Mouse (Mus musculus): ENCODE data around the gene Il10ra. TPM values are rescaled to one million over a fixed set of nuclear protein-coding genes. Genes with fewer than 3 reads are reported as not detected.
A peak's percentile ranks its signal among the peaks of the same experiment; 100 is the strongest.

Il10ra gene
- polyA plus RNA-seq, 1 experiment from 2014 or later, result 1.2 TPM

- no peak for DNase-seq (ENCODE audit: low spot score)
- ATAC-seq (ENCODE audit: low read depth), result no peak
- Histone ChIP-seq H3K4me3 (ENCODE audit: low read depth, low read length) (no peak overlapping the region), H3K4me2 (ENCODE audit: low read depth, low read length) (no peak overlapping the region), H3K4me1 (ENCODE audit: control insufficient read depth, insufficient read depth, low read length) (no peaks in the 10 kb centered on the region), H3K9me3 (ENCODE audit: control insufficient read depth, low read length) (no peaks in the 10 kb centered on the region), H3K9ac (ENCODE audit: low read depth, low read length) (no peak overlapping the region), H3K36me3 (ENCODE audit: control insufficient read depth, insufficient read depth, low read length) (no peaks in the 10 kb centered on the region), H3K27ac (replicated peaks; ENCODE audit: low read depth, low read length) (no peak overlapping the region), H3K27me3 (replicated peaks; ENCODE audit: control insufficient read depth, insufficient read depth, low read length) (no peaks in the 10 kb centered on the region; the same call in 1 of the 2 replicates)
- WGBS, result 42% methylated on average over 7 of the region's 7 CpGs
These were observed 32.2 kb downstream of the Il10ra start for GRCm38 (mm10) chr9:45236744-45237143.

- no peaks in the 10 kb centered on the region; the same call in 1 of the 2 replicates for H3K27me3 ChIP-seq (replicated peaks; ENCODE audit: control insufficient read depth, insufficient read depth, low read length)
- no peak for DNase-seq (ENCODE audit: low spot score)
- no peak overlapping the region for H3K4me3 ChIP-seq (ENCODE audit: low read depth, low read length)
- H3K4me1 ChIP-seq (ENCODE audit: control insufficient read depth, insufficient read depth, low read length), result no peaks in the 10 kb centered on the region
- no peaks in the 10 kb centered on the region for H3K9me3 ChIP-seq (ENCODE audit: control insufficient read depth, low read length)
- no peaks in the 10 kb centered on the region for H3K36me3 ChIP-seq (ENCODE audit: control insufficient read depth, insufficient read depth, low read length)
- no peak for ATAC-seq (ENCODE audit: low read depth)
- no peak overlapping the region for H3K4me2 ChIP-seq (ENCODE audit: low read depth, low read length)
- 64% methylated on average over 6 of the region's 6 CpGs for WGBS
- H3K9ac ChIP-seq (ENCODE audit: low read depth, low read length), result no peak overlapping the region
- H3K27ac ChIP-seq (replicated peaks; ENCODE audit: low read depth, low read length), result no peak overlapping the region
These were observed 33.2 kb downstream of the Il10ra start for GRCm38 (mm10) chr9:45235668-45236227.

DNA sequence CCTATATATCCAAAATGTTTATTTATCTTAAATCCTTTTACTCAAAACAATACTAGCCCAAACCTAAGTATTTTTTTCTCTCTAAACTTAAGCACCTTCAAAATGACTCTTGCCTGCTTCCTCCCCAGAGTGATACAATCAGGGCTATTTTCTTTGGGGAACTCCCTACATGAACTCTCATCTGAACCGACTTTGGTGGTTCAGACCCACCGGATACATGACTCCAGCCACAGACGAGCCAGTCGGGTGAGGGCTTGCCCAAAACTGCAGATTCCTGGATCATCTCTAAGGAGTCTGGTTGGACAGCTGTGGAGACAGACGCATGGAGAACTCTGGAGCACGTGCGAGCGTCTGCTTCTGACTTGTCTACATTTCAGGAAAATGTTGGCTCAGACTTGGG is 39.6 kb downstream of the Il10ra start:
- 59% methylated on average over 8 of the region's 8 CpGs for WGBS
- Histone ChIP-seq H3K9ac (ENCODE audit: low read depth, low read length) (no peak overlapping the region), H3K27ac (replicated peaks; ENCODE audit: low read depth, low read length) (no peak overlapping the region), H3K9me3 (ENCODE audit: control insufficient read depth, low read length) (no peaks in the 10 kb centered on the region), H3K36me3 (ENCODE audit: control insufficient read depth, insufficient read depth, low read length) (no peaks in the 10 kb centered on the region), H3K4me1 (ENCODE audit: control insufficient read depth, insufficient read depth, low read length) (no peaks in the 10 kb centered on the region), H3K4me2 (ENCODE audit: low read depth, low read length) (no peak overlapping the region), H3K27me3 (replicated peaks; ENCODE audit: control insufficient read depth, insufficient read depth, low read length) (no peaks in the 10 kb centered on the region), H3K4me3 (ENCODE audit: low read depth, low read length) (no peak overlapping the region)
- ATAC-seq (ENCODE audit: low read depth) (no peak), DNase-seq (ENCODE audit: low spot score) (no peak)

DNA sequence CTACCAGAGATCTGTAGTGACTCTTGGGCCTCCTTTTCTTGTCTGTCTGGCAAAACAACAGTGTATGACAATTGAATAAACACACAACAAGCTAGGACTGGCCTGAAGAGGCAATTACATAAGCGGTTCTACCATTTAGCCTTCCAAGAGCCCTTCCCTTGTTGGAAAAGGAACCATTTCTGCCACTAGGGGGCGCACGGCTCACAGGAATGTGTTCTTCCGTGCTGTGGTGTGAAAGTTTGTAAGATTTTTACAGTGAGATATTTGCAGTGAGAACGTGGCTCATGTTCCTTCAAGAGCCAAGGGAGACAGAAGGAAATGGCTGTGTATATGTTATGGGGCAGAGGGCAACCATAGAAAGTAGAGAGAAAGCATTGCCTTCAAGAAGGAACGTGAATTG is 47.4 kb downstream of the Il10ra start:
- DNase-seq (ENCODE audit: low spot score) (peak; percentile 87), ATAC-seq (ENCODE audit: low read depth) (peak; percentile 55)
- 12% methylated on average over 6 of the region's 6 CpGs for WGBS
- Histone ChIP-seq H3K9ac (ENCODE audit: low read depth, low read length) (no peak overlapping the region), H3K4me3 (ENCODE audit: low read depth, low read length) (no peak overlapping the region), H3K9me3 (ENCODE audit: control insufficient read depth, low read length) (no peaks in the 10 kb centered on the region), H3K27me3 (replicated peaks; ENCODE audit: control insufficient read depth, insufficient read depth, low read length) (no peaks in the 10 kb centered on the region), H3K27ac (replicated peaks; ENCODE audit: low read depth, low read length) (no peak overlapping the region), H3K36me3 (ENCODE audit: control insufficient read depth, insufficient read depth, low read length) (no peaks in the 10 kb centered on the region), H3K4me1 (ENCODE audit: control insufficient read depth, insufficient read depth, low read length) (0 out of 2 replicates have a peak, but pooled peaks cover 2% of the 10 kb centered on the region), H3K4me2 (ENCODE audit: low read depth, low read length) (no peak overlapping the region)

GRCm38 (mm10) chr9:45219644-45220043 is 49.3 kb downstream of the Il10ra start:
- ATAC-seq (ENCODE audit: low read depth), result no peak
- H3K9me3 ChIP-seq (ENCODE audit: control insufficient read depth, low read length), result no peaks in the 10 kb centered on the region
- 0 out of 2 replicates have a peak, but pooled peaks cover 2% of the 10 kb centered on the region for H3K4me1 ChIP-seq (ENCODE audit: control insufficient read depth, insufficient read depth, low read length)
- H3K27me3 ChIP-seq (replicated peaks; ENCODE audit: control insufficient read depth, insufficient read depth, low read length), result no peaks in the 10 kb centered on the region
- 79% methylated on average over 3 of the region's 3 CpGs for WGBS
- no peak overlapping the region for H3K4me3 ChIP-seq (ENCODE audit: low read depth, low read length)
- no peak overlapping the region for H3K27ac ChIP-seq (replicated peaks; ENCODE audit: low read depth, low read length)
- DNase-seq (ENCODE audit: low spot score), result no peak
- H3K9ac ChIP-seq (ENCODE audit: low read depth, low read length), result no peak overlapping the region
- no peaks in the 10 kb centered on the region for H3K36me3 ChIP-seq (ENCODE audit: control insufficient read depth, insufficient read depth, low read length)
- H3K4me2 ChIP-seq (ENCODE audit: low read depth, low read length), result no peak overlapping the region

DNA sequence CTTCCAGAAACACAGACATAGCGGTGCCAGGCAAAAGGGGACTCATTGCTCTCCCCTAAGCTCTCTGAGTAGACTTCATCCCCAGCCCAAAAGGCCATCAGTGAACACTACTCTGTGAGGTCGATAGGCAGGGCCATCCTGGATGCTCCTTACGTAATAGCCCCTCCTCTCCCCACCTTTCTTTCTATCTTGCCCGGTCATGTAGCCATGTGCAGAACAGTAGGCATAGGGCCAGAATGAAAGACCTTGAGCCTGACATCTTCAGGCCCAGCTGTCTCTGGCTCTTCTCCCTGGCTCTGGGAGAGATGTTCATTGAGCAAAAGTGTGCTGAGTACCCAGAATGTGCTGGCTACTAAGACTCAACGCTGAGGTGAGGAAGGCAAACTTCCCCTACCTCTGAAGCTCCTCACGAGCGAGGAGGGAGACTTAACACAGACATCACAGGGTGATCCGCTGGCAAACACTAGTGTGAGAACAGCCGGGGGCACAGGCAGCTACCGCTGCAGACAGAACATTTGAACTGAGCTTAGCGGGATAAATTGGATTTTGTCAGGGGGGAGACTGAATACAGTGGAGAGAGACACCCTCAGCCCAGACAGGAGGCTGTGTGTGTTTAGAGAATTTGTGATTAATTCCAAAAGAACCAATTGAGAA is 53.3 kb downstream of the Il10ra start:
- Histone ChIP-seq H3K4me3 (ENCODE audit: low read depth, low read length) (no peak overlapping the region), H3K4me1 (ENCODE audit: control insufficient read depth, insufficient read depth, low read length) (no peaks in the 10 kb centered on the region), H3K27me3 (replicated peaks; ENCODE audit: control insufficient read depth, insufficient read depth, low read length) (no peaks in the 10 kb centered on the region), H3K9me3 (ENCODE audit: control insufficient read depth, low read length) (no peaks in the 10 kb centered on the region), H3K9ac (ENCODE audit: low read depth, low read length) (no peak overlapping the region), H3K27ac (replicated peaks; ENCODE audit: low read depth, low read length) (no peak overlapping the region), H3K36me3 (ENCODE audit: control insufficient read depth, insufficient read depth, low read length) (no peaks in the 10 kb centered on the region), H3K4me2 (ENCODE audit: low read depth, low read length) (no peak overlapping the region)
- no peak for ATAC-seq (ENCODE audit: low read depth)
- 56% methylated on average over 11 of the region's 11 CpGs for whole genome bisulfite sequencing
- no peak for DNase-seq (ENCODE audit: low spot score)

DNA sequence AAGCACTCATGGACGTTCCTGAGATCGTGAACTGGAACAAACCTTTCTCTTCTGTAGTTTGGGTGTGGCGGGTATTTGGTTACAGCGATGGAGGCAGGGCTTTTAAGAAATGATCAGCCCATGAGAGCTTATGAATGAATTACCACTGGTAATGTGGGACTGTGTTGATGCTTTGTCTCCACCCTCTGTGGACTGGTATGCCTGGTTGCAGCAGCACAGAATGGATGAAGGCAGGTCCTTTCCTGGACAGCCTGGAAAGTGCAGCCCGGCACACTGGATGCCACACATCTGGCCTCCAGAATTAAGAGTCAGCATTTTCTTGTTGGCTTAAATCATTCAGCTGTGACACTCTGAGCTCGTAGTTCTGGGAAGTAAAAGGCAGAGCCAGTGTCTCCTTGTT is 56.9 kb downstream of the Il10ra start:
- DNase-seq (ENCODE audit: low spot score) (peak; percentile 16), ATAC-seq (ENCODE audit: low read depth) (peak; percentile 6; the same call in 1 of the 2 replicates)
- Histone ChIP-seq H3K4me1 (ENCODE audit: control insufficient read depth, insufficient read depth, low read length) (no peaks in the 10 kb centered on the region), H3K36me3 (ENCODE audit: control insufficient read depth, insufficient read depth, low read length) (no peaks in the 10 kb centered on the region), H3K4me3 (ENCODE audit: low read depth, low read length) (no peak overlapping the region), H3K9me3 (ENCODE audit: control insufficient read depth, low read length) (no peaks in the 10 kb centered on the region), H3K9ac (ENCODE audit: low read depth, low read length) (no peak overlapping the region), H3K27ac (replicated peaks; ENCODE audit: low read depth, low read length) (no peak overlapping the region), H3K27me3 (replicated peaks; ENCODE audit: control insufficient read depth, insufficient read depth, low read length) (no peaks in the 10 kb centered on the region), H3K4me2 (ENCODE audit: low read depth, low read length) (no peak overlapping the region)
- WGBS, result 58% methylated on average over 6 of the region's 6 CpGs

- Histone ChIP-seq H3K4me1 (ENCODE audit: control insufficient read depth, insufficient read depth, low read length) (no peaks in the 10 kb centered on the region), H3K9me3 (ENCODE audit: control insufficient read depth, low read length) (no peaks in the 10 kb centered on the region), H3K27ac (replicated peaks; ENCODE audit: low read depth, low read length) (no peak overlapping the region), H3K4me2 (ENCODE audit: low read depth, low read length) (no peak overlapping the region), H3K36me3 (ENCODE audit: control insufficient read depth, insufficient read depth, low read length) (no peaks in the 10 kb centered on the region), H3K9ac (ENCODE audit: low read depth, low read length) (no peak overlapping the region), H3K4me3 (ENCODE audit: low read depth, low read length) (no peak overlapping the region), H3K27me3 (replicated peaks; ENCODE audit: control insufficient read depth, insufficient read depth, low read length) (no peaks in the 10 kb centered on the region)
- no peak for DNase-seq (ENCODE audit: low spot score)
- ATAC-seq (ENCODE audit: low read depth), result no peak
- WGBS, result 72% methylated on average over 7 of the region's 7 CpGs
These were observed 61.8 kb downstream of the Il10ra start for GRCm38 (mm10) chr9:45207015-45207743.

Measured in embryonic facial prominence, embryonic 14.5 days (tissue).